Mouse (Mus musculus) erythroblast, adult 5-6 weeks (primary cell): ENCODE measurements at regions not wholly inside any gene's neighbourhood (a gene's known extent, or its start where the extent isn't known, plus 50 kb on each side); places are given as distances from the start of the nearest gene placed in this dataset.

Experiments used
- ATAC-seq: replicated peaks from 2 replicates; pipeline ENCODE4 v1.8.0; 2016; ENCODE audit warnings: moderate number of reproducible peaks, mild to moderate bottlenecking, moderate TSS enrichment, inconsistent platforms; ENCODE audit not compliant: poor library complexity, low FRiP score, severe bottlenecking

DNA sequence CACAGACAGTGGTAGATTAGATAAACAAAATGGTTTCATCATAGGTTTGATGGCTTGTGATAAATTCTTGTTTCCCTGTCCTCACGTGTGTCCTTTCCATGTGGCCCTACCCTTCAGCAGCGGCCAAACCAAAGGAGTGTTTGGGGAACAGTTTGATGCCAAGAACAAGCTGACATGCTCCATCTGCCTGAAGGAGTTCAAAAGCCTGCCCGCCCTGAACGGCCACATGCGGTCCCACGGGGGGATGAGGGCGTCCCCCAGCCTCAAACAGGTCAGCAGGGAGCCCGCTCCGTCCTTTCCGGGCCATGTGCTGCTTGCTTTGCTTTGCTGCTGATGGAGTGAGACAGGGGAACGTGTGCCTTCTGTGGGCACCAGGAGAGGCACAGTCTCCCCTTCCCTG is 51.0 kb upstream of the Mrps10 start:
- no peak for ATAC-seq

DNA sequence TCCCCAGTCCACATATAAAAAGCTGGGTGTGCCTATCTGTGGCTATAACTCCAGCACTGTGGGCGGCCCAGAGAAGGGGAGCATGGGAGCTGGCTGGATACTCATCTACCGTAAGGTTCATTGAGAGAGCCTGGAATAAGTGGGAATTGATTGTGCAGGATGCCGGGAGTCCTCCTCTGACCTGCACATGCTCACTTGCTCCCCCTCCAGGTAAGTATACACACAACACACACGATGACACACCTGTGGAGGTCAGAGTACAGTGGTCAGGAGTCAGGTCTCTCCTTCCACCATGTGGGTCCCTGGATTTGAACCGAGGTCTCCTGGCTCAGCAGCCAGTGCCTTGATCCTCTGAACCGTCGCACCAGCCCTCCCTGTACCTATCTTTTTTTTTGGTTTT is 55.5 kb upstream of the Mrps10 start:
- no peak for ATAC-seq

DNA sequence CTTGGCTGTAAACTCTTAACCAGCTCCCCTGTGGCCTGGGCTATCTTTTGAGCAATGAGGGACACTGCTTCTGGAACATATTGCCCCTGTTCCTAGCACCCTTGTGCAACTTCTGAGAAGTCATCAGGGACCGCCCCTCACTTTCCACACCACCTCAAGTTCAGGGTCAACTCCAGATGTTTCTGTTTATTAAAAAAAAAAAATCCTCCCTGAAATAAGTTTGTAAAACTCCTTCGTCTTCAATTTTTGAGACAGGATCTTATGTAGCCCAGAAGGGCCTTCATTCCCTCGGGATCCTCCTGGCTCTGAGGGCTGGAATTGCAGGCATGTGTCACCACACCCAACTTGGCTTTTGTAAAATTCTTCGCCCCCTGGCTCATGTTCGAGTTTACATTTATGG is 57.4 kb upstream of the Mrps10 start:
- ATAC-seq = no peak

DNA sequence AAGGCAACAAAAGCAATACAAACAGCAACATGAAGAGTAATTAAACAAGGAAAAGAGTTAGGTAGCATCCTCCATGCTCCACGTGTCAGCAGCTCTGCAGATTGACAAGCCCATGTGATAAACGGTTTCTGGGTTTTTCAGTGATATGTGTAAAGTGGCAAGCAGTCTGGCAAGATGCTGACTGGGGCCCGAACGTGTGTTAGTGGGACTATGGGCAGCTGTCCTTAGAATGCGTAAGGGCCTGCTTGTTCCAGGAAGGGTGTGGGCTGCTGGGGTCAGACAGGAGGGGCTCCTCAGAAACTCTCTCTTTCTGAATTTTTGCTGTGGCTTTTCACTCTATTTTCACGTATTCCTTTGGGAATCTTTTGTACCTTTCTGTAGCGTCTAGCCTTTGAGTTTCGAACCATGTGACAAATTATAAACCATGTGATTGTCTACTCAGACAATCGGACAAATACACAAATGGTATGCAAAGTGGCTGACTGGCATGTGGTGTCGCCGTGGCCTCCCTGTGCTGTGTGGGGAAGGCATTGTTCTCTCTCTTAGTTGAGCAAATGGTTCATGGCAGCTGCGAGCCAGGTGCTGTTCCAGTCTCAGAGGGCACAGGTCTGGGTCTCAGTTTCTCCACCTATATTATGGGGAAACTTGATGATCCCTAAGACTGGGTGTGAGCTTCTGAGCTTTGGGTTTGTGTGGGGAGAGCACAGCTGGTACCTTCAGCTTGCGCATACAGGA is 62.5 kb upstream of the Mrps10 start:
- ATAC-seq = no peak

DNA sequence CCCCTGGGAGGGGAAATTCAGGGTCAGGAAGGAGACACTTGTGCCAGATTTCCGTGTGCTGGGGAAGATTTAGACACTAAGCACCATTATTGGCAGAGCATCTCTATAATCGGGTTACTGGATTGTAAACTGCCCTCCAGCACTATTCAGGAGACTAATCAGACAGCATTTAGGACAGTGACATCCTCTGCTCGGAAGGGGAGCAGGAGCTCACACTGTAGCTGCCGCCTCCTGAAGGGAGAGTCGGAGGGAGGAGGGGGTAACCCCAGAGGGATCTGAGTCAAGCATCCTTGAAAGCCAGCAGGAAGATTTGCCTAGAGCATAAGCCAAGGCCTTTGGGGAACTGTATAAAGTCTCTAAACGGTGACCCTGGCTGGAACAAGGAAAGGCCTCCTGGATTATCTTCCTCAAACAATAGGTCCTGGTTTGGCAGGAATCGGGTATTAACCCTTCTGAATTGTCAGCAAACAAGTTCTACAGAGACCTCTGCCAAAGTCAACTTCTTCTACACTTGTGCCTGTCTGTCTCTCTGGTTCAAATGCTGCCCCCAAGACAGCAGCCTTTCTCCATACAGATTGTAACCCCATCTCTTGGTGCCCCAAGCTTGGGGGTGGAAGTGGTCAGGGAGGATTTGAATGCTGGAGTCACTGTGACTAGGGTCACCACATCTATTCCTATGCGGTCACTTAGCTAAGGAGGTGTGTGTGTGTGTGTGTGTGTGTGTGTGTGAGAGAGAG is 64.1 kb upstream of the Mrps10 start:
- ATAC-seq = no peak

DNA sequence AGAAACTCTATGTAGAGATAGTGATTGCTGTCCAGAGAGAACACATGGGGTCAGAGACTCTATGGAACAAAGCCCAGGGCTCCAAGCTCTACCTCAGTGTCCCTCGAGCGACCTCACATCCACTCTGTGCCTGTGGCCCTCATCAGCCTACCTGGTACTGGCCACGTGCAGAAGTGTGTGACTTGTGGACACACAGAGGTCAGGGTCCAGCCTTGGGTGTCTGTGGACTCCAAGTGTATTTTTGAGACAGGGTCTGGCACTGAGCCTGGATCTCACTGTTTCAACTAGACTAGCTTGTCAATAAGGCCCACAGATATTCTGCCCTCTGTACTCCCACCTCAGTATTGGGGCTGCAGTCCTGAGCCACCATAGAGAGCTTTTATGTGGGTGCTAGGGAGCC is 65.1 kb upstream of the Mrps10 start:
- ATAC-seq = no peak

DNA sequence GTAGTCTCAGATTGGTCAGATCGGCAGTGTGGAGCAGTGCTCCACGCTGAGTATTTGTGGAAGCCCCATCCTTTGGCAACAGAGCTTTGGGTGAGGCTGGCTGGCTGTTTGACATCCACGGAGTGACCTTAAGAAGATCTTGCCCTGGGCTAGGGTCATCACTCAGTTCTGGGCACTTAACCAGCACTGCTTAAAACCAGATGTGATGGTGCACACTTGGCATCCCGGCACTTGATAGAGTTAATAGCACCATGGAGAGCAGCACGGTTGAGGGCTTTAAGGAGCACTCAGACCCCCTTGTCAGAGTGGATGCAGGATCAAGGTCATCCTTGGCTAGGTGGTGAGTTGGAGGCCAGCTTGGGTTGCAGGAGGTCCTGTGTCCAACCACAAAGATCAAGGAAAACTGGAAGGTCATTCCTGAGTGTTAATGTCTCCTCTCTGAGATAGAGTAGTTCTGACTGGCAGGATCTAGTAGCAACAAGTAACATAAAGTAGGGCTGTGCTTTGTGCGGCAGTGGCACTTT is 70.2 kb upstream of the Mrps10 start:
- no peak for ATAC-seq

DNA sequence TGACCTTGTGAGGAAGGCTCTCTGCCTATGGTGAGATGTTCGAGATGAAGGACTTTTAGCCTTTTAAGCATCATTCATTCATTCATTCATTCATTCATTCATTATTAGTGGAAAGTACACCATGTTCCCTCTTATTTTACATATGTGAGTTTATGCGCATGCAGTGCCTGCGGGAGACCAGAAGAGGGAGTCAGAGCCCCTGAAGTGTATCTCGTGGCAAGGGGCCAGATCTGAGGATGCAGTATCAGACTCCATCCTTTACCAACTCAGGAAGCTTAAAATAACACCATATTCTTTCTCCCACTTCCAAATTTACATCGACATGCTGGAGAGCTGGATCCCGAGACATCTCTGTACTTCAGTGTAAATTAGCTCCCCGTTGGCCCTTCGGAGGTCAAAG is 70.7 kb upstream of the Mrps10 start:
- no peak for ATAC-seq

DNA sequence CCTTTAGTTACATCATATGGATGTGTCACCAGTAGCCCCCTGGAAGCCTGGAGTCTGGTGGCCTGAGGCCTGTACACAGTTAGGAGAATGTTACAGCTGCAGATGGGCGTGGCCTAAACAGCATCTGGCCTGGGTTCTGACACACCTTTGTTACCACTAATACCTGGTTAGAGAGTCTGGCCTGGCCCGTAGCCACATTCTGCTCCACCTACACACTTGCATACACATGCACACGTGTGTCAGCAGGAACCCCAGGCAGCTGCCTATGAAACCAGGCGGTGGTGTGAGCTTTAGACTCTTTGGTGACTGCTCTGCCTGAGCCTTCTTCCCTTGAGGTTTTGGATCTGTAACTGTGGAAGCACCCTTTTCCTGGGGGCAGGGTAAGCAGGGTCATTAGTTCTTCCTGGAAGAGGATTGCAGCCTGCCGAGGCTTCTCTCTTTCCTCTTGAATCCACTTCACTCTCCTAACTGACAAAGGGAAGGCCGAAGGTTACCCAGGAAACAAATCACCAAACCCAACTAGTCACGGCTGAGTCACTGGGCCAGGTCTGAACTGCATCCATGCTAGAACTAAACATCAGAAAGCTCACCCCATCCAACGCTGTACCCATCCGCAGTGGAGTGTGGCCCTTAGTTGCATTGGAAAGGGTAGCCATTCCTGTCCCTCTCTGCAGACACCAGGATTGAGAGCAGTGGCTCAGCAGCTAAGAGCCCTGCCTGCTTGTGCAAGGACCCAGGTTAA is 71.8 kb upstream of the Mrps10 start:
- no peak for ATAC-seq

DNA sequence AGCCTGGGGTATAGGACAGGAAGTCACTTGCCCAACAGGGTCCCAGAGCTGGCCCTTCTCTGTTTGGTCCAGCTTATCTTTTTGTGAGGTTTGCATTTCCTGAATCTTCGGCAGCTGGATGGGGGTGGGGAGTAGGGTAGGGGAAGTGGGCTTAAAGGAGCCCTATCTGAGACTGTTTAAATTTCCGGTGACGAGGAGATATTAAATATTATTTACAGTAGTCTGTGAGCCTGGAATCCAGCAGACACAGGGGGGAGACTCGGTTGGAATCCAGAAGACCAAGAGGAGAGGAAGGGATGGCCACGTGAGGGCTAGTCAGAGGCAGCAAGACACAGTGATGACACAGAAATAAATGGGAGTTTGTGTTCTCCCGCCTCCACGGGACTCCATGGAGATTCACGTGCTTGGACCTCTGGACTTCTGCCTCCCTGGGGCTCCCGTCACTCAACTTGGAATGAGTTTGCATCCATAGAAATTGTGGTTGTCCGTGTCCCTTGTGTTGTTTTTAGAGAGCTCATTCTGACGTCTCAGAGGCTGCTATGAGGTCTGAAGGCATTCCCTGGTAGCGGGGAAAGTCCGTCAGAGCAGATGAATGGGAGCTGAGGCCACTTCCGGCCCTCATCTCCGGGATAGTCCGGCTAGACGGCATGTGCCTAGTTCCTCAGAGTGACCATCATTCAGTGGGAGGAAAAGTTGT is 73.2 kb upstream of the Mrps10 start:
- no peak for ATAC-seq

DNA sequence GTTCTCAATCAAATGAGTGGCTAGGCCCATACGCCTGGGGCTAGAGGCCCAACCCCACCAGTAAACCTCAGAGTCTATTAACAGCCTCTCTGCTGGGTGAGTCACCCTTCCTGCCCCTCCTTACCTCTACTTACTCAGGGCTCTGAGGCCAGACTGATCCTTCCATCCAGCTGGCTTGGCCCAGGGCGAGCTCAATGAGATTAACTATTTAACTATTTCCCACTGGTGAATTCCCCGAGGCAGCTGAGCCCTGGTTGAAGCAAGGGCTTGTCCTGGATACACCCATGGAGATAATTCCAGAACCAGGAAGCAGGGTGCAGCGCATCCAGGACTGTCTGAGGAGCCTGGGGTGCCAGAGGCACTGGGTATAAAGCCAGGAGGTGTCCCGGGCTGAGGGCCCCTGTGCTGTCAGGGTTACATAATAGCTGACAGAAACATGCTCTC is 74.6 kb upstream of the Mrps10 start:
- ATAC-seq = no peak

DNA sequence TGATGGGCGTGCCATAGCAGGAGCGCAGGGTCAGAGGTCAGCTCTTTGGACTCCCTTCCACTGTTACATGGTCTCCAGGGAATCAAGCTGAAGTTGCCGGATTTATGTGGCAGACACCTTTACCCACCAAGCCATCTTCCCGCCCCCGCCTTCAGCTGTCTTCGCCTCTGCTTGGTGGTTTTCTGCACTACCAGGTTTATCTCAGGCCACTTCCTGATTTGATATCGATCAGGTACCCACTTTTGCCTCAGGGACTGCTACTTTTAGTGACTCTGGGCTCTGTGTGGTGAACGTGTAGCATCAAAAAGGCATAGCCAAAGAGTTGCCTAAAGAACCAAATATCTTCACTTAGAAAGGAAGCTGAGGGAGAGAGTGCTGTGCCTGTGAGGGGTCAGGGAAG is 75.5 kb upstream of the Mrps10 start:
- no peak for ATAC-seq

DNA sequence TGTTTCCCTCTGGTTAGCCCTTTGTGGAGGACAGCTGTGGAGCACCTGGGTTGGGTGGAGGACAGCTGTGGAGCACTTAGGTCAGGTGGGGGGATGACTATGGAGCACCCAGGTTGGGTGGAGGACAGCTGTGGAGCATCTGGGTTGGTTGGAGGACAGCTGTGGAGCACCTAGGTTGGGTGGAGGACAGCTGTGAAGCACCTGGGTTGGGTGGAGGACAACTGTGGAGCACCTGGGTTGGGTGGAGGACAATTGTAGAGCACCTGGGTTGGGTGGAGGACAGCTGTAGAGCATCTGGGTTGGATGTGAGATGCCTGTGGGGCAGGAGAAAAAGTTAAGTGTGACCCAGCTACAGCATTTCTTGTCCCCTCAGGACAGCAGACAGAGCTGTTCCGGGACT is 77.1 kb upstream of the Mrps10 start:
- no peak for ATAC-seq

DNA sequence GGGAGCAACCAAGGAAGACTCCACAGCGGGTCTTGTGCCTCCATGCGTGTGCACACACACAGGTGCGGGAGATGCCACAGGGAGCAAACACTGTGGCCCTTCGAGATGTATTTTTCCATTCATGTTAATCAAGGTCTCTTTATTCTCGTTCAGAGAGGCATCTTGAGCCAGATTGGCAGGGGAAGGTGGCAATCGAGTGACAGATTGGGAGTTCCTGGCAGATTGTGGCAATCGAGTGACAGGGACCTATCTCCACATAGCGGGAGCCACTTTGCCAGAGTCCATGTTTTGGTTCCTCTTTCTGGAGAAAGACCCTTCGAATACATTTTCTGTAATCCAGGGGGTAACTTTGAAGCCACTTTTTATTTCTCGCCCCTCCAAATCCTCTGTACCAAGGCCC is 83.1 kb upstream of the Mrps10 start:
- ATAC-seq = no peak

DNA sequence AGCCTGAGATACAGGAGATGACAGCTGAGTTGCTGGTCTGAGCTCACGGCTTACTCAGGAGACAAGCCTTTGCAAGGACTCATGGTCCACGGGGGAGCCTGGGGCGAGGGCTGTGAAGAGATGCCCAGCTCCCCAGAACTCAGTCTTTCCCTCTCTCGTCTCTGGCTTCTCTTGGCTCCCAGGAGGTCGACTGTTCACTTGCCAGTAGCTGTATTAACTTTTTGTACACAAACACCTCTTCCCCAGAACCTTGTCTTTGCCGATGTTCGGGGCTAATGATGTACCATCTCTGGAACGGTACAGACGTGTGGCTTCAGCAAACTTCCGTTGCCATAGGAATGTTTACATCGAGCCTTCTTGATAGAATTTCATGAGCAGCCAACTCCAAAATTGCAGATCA is 84.5 kb upstream of the Mrps10 start:
- ATAC-seq = no peak

DNA sequence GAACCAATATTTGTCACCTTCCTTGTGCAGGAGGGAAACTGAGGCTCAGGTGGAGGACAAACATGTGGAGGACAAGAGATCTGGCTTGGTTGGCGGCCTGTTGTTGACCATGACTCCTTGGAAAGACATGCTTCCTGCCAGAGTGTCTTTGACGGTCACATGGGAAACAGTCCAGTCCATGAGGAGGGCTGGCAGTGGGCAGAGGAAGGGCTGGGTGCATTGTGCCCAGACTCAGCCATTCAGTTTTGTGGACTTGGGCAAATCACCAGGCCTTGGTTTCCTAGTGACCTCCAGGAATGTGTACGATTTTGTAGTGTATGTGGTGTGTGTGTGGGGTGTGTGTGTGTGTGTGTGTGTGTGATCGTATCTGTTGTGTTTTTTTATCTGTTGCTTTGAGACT is 85.5 kb upstream of the Mrps10 start:
- no peak for ATAC-seq

DNA sequence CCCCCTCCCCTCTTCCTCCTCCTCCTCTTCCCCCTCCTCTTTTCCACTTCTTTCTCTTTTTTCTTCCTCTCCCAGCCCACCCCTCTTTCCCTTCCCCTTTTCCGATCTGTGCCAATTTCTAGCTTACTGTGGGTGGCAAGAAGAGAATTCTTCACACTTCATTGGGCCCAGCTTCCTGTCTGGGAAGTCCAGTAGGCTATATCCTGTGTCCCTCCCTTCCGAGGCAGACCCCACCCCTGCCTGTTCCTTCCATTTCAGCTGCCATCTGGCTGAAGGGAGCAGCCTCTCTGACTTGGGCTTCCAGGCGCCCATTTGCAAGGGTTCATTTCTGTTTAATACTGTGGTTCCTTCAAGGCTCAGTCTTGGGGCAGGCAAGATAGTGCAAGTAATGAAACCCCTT is 86.2 kb upstream of the Mrps10 start:
- no peak for ATAC-seq

DNA sequence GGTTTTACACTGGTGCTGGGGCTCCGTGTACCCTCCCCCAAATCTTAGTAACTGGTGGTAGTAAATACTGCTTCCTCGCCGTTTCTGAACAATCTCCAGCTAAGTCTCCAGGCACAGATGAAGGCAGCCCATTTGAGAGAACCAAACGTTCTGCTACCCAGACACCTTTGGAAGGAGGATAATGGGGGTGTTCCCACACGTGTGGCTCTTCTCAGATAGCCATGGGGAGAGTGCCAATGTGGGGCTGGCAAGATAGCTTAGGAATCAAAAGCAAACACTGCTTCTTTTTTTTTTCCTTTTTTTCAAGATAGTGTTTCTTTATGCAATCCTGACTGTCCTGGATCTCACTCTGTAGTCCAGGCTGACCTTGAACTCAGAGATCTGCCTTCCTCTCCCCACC is 90.8 kb upstream of the Mrps10 start:
- no peak for ATAC-seq

DNA sequence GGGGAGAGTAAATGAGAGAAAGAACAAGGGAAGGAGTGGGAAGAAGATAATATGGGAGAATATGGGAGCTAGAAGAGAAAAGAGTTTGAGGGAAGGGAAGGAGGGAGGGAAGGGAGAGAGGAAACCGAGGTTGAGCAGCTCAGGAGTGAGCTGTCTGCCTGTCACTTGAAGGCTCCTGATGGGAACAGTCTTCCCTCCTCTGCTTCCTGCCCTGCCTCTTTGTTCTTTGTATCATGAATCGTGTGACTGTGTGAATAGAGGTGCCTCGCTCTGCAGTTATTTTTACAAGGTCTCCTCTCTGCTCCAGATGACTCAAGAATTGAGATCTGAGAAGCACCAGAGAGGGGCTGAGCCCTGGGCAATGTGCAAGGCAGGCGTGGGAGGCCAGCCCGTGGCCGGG is 92.0 kb upstream of the Mrps10 start:
- no peak for ATAC-seq

DNA sequence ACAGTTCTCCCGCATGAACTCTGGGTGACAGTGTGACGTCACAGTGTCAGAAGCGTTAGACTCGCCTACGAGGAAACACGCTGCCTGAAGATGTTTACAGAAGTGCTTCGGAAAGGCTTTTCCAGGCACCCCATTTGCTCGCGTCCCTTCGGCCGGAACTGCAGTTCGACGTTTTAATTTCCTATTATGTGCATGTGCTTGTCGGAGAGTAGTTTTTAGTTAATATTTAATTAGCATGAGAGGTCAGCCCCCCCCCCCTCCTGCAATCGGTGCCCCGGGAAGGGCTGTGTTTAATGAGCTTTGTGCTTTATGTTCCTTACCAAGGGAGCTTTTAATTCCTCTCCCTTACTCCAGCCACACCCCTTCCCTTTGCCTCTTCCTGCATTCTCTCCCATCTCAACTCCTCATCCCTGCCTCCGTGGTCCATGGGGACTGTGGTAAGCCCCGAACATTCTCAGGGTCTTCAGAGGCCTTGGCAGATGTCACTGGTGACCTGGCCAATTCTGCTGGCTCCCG is 92.8 kb upstream of the Mrps10 start:
- ATAC-seq = no peak
